Mouse (Mus musculus) retina, embryonic 14.5 days (tissue): ENCODE data around the gene Pglyrp2.

Experiments used
- DNase-seq: peaks from one replicate; pipeline ENCODE4 v3.0.0-alpha.2; 2015; ENCODE audit warnings: low spot score

The Pglyrp2 gene

DNA sequence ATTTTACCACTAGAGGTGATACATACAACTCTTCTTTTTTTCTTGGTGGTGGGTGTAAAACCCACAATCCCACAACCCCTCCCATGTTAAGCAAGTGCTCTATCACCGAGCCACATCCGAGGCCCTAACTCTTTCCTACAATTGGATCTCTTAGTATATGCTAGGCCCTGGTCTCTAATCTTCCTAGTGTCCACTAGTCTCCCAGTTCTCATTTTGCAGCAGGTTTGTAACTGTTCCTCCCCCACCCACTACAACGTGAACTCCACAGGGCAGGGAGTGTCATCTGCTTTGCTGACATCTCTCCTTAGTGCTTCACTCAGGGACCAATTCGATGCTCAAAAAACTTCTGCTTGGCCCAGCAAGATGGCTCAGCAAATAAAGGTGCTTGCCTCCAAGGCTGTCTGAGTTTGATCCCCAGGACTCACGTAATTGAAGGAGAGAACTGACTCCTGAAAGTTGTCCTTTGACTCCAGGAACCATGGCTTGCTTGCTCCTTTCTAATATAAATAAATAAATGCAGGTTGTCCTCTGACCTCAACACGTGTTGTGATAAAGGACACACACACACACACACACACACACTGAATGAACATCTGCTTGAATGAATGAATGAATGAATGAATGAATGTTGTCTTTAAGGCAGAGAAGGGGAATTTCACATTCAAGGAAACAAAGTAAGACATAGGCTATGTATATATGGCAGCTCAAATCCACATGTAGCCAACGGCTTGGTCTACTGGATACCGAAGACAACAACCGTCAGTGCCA is 21.8 kb downstream of the Pglyrp2 start:
- DNase-seq: no peak

DNA sequence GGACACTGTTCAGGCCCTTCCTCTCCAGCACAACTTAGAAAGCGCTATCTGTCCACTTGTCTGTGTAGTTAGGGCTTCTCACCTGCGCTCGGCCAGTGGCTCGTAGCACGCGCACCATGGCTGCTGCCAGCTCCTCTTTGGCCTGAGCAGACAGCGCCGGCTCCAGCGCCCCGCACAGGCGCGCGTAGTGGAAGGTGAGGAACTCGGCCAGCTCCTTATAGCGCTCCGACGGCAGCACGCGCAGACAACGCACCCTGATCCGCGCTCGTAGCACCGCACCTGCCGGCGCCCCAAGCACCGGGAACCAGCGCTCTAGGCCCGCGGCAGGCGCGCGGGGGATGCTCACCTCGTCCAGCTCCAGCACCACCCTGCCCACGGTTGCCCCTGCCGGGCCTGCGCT is 27.7 kb downstream of the Pglyrp2 start:
- no peak for DNase-seq

DNA sequence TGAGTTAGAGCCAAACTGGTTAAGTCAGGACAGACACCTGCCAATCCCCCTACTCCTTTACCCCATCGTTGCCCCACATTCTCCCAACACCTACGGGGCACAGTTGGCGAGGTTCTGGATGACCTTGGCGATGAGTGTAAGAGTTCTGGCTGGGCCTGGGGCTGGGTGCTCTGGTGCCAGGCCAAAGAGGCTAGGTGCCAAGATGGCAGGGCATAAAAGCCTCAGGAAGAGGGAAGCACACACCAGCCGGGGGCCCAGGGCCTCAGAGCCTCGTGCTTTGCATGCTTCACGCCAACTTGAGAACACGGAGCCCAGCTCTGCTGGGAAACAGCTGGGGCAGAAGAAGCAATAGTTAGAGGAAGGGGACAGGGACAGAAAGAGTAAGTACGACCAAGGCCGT is 30.0 kb downstream of the Pglyrp2 start:
- no peak for DNase-seq

DNA sequence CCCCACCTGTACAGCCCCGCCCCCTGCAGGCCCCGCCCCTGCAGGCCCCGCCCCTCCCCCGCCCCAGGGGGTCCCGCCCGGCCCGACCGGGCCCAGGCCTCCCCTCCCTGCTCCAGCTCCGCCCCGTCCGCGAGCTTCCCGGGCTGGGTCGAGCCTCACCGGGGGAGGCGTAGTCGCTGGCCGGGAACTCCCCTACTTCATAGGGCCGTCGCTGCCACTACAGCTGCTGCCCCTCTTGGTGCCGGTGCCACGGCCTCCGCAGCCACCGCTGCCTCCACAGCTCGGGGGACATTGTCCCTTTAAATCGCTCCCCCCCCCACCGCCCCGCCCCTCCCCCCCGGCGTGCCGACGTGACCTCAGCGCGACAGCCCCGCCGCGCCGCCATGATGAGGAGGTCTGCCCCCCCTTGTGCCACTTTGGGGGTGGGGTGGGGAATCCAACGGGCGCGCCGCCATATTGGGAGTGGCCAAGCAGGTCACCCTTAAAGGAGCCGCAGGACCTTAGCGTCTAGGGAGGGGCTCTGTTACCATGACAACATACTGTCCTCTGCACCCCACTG is 34.8 kb downstream of the Pglyrp2 start, which contains the start of gene Wiz:
TSS of gene Wiz (minus strand) at position 339 of the 559 bp plus-strand sequence.
- peak; percentile 91 for DNase-seq

DNA sequence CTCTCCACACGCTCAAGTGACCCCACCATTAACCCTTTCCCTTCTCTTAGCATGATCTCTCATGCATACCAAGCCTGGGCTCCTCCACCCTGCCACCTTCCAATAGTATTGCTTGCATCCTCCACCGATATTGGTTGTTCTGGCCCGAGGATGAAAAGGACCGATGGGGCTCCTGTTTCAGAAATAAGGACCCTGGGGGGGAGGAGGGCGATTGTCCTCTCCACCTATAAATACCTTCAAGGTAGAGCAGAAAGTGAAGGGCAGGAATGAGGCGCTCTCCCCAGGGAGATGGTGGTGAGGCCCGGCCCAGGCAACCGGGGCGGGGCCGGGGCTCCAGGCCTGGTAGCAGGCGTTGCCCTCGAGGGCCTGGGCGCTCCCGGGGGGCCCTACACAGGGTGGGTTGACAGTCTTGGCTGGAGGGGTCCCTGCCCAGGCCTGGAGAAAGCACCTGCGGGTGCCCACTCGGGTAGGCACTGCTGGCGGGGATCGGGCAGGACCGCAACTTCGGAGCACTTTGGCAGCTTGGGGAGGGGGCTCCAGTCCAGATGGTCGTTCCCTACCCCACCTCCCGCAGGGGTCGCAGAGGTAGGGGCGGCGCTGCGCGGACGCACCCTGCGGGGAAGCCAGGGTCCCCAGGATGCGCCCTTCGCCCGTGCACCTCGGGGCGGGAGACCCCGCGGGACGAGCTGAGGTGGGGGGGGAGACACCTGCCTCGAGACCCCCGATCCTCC is 35.4 kb downstream of the Pglyrp2 start:
- peak; percentile 48 for DNase-seq

DNA sequence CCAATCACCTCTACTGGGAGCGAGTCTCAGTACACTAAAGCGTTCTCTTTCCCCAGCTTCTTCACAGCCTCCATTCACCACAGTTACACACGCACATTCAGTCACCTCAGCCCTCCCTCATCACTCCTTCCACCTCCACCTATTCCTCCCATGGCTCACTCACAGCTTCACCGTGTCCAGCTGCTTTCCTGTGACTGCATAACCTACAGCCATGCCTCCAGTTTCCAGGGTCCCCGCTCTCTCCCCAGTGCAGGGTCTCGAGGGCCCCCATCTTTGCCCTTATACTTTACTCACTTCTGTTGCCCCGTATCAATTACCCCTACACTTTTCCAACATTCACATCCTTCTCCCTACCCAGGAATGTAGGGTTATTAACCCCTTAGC is 36.0 kb downstream of the Pglyrp2 start:
- DNase-seq: no peak

DNA sequence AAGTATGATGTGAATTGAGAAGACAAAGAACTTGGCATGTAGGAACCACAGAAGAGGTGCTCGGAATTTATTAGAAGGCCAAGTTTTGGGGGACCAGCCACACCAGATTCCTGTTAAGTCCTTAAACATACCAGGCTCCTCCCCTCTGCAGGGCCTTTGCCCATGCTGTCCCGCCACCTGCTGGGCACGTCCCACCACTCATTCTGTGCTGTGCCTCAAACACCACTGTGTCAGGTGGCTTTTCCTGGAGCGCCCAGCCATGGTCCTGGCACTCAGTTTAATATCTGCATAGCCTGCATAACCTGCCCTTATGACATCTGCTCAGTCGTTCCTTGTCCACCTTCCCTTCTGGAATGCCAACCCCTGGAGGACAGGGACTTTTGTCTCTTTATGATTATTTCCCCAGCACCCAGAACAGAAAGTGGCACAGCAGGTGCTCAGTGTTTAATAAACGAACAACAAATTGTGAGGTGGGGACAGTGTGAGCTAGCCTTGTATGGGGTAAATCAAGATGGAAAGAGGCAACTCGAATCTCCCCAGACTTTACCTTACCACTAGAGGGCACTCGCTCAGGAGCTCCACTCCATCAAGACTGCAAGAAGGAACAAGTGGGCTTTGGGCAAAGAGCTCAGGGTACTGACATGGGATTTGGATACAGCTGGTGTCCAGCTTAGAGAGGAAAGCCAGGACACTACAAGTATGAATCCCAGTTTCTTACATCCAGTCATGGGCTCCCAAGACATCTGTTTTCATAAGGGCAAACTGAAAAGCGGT is 37.1 kb downstream of the Pglyrp2 start:
- peak; percentile 54 for DNase-seq

DNA sequence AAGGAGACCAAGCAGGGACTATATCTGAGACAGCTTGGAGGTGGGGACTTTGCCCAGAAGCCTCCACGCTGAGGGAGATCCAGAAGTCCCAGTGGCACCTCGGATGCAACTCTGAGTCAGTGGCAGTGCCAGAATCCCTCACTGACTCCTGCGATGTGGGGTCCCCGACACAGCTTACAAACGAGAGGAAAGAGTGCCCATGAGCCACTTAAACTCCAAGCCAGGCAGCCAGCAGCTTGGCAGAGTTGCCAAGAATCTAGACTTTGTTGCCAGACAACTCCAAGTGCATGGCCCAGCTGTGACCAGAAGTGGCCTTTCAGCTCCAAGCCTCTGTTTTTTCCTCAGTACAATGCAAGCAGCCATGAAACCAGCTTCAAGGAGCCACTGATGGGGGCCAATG is 40.3 kb downstream of the Pglyrp2 start:
- DNase-seq: no peak

DNA sequence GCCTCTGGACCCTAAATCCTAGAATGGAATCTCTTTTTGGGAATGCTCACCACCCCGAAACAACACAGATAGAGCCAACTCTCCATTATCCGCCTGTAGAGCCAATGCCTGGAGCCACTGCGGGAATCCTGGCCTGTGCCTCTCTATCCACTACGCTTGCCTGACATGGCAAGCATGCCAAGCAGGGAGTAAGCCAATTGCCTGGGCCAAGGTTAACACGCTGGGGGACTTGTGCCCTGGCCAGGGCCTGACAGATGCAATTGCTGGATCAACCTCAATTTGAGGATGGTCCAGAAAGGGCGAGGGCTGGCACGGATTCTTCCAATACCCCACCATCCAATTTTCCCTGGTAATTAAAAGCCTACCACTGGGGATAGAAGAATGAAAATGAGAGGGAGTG is 41.4 kb downstream of the Pglyrp2 start:
- DNase-seq: no peak

DNA sequence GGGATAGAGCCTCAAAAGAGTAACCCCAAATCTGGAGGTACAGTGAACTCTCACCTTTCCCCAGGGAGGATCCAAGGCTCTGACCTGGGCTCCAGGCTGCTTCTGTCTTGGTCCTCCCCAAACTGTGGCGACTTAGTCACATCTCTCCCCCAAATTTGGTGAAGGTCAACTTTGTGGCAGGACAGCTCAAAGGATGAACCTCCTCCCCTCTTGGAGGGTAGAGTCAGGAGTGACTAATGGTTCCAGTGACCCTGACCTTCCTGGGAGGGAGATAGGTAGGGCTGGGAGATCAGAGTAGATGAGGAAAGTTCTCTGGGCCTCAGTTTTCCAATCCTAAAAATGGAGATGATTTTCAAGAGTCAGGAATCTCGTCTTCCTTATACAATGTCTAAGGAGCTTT is 45.2 kb downstream of the Pglyrp2 start:
- no peak for DNase-seq

DNA sequence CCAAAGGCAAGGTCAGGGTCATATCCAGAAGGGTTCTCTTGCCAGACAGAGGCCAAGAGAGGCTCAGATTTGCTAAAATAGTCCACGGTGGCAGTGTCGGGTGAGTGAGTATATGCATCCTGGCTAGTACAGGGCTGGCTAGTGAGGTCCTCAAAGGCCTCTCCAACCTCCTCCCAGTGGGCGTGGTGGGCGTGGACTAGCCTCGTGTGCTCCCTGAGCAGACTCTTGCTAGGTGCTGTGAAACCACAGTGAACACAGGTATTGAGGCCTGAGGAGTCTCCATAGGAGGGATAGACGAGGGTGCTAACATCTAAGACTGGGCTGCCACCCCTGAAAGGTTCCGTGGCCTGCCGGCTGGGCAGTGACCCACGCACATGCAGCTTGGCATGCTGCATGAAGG is 46.8 kb downstream of the Pglyrp2 start:
- no peak for DNase-seq

DNA sequence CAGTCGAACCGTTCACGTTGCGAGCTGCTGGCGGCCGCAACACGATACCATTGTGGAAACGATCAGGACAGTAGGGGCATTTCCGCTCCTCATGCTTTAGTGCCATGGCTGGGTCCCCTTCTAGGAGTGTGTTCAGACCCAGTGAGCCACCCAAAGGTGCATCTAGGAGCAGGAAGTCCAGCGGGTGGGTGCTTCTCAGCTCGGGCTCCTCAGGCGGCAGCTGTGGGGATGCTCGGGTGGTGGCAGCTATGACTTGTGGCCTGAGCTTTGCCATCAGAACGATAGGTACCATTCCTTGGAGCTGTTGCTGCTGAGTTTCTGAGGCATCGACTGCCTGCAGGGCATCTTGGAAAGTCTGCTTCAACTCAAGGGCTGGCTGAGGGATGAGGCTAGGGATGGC is 47.5 kb downstream of the Pglyrp2 start:
- no peak for DNase-seq

DNA sequence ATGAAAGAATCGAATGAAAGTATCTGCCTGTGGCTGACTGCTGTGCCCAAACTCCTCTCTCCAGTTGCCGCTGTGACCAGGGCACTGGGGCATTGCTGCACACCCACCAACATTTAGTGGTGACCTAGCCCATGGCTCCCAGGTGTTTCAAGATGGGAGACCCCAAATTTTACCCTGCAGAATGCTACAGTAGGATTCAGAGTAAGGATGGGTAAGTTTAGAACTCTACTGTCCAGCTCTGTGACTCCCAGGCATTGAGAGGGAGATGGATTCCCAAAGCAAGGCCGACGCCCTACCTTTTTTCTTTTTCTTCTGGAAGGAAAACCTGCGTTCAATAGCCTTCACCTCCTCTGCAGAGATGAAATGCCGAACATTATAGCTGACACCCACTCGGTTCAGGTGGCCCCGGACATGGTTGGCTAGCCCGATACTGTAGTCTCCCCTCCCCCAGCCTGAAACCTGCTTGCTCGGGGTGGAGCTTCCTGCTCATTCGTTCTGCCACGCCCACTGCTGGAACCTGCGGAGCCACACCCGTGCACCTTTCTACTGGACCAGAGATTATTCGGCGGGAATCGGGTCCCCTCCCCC is 54.9 kb downstream of the Pglyrp2 start:
- no peak for DNase-seq

DNA sequence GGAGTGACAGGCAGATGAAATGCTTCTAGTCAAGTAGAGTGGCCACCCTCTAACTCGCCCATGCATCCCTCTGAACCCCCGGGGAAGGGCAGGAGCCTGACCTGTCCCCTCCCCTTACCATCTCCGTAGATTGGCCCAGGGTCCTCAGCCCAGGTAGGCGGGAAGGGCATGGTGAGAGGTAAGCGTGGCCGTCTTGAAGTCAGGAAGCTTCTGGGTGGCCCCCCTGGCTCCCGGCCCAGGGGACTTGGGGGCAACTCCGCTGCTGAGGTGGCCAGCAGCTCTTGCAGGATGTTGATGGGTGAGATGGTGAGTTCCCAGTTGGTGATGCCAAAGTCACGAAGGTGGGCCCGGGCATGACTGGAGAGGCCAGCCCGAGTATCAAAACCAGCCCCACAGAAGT is 56.3 kb downstream of the Pglyrp2 start:
- no peak for DNase-seq

DNA sequence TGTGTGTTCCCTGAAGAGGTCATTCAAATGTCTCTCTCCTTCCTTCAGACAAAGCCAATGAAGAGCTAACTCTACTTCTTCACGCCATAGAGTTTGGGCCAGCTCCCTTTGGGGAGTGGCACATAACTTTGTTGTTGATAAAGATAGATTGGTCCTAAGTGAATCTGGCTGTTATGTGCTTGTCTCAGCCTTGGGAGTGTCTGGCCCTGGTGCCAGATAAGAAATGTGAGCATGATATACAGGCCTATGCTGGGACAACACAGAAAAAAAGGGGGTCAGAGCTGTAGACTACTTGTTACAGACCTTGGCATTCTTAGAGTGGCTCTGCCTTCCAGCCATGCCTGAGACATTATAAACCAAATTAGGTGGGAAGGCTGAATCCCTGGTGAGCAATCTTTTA is 58.7 kb downstream of the Pglyrp2 start:
- no peak for DNase-seq

DNA sequence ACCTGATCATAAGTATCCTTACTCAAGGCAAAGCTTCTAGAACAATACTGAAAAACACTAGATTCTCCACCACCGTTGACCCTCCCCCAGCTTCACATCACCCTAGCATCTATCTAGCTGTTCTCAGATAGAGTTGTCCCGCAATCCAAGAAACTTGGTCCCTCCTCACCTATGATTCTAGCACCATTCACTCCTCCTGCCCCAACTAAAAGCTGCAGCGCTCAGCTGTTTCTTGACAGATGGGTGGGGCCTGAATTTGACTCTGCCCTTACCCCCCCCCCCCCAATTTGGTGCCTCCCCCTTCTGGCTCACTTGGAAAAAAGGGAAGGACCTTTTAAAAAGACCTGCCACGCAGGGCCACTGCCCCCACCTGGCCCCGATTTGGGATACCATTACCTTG is 59.1 kb downstream of the Pglyrp2 start:
- DNase-seq: no peak

DNA sequence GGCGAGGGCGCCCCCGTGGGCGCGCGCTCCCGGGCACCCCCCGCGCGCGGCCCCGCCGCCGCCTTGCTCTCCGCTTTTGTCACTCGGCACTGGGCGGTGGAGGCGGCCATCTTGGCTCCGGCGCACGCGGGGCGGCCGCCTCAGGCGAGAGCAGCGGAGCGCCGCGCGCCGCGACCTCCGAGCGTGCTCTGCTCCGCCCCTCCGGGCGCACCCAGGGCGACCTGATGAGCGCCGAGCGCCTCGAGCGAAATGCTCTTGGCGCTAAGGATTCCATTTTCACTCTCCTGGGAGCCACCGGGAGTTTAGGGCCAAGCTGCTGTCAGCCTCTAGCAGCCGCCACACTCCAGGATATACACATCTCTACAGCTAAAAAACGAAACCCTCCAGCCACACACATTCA is 59.6 kb downstream of the Pglyrp2 start:
- peak; percentile 95 for DNase-seq

DNA sequence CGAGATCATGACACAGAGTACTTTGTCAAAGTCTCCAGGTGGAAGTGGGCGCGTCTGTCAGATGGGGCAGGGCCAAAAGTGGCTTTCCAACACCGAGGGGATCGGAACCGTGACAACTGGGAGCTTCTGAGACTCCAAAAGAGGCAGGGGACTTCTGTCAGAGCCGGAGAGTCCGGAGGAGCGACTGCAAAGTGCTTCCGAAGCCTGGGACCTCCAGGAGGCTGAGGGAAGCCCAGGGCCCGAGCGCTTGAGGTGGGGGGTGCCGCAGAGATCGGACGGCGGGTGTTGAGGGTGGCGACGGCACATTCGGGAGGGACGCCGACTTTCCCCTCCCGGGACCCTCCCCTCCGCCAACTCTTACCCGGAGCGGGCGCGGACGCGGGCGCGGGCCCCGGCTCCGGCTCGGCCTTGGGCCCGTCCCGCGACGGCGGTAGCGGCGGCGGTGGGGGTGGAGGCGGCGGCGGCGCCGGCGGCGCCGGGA is 60.1 kb downstream of the Pglyrp2 start:
- peak; percentile 26 for DNase-seq

DNA sequence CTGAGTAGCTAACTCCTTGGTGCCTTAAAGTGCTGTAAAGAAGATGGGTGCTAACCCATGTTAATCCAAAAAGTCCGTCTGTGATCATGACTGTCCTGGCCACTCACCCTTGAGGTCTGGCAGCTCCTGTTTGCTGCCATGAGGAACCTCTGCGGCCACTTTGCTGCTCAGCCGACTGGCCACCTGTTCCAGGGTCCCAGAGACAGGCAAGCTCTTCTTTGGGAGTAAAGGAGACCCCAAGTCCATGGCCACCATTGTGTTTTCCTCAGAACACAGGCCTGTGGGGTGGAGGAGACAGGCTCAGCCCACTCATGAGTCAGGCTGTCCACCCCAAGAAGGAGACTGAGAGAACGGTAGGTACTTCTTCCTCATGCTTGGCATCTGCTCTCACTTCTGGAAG is 61.3 kb downstream of the Pglyrp2 start:
- no peak for DNase-seq
